Mouse (Mus musculus): ENCODE data around the gene Capza2.
"Not testable (repeated sequence)": the region's sequence is repeated elsewhere in the genome, so short reads cannot be mapped to it uniquely, and the experiment has no call there.

The Capza2 gene

DNA sequence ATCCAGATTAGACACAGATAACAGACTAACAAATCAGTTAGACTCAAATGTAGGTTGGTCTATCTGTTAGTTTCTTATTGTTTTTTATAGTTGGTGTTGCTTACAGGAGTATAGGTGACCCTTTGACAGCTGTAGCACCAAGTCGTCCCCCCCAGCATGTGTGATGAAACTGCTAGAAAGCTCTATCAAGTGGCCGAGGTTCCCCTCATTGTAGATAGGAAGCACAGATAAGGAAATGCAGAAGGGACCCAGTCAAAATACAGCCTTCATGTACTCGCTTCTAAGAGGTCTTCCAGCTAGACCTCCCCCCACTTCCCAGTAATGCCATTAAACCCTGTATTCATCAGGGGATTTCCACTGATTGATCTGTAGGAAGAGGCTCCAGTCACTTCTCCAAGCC, 6.7 kb downstream of the Capza2 start:
- no peak for DNase-seq

GRCm38 (mm10) chr6:17646107-17646506, 10.1 kb downstream of the Capza2 start:
- no peak for DNase-seq

DNA sequence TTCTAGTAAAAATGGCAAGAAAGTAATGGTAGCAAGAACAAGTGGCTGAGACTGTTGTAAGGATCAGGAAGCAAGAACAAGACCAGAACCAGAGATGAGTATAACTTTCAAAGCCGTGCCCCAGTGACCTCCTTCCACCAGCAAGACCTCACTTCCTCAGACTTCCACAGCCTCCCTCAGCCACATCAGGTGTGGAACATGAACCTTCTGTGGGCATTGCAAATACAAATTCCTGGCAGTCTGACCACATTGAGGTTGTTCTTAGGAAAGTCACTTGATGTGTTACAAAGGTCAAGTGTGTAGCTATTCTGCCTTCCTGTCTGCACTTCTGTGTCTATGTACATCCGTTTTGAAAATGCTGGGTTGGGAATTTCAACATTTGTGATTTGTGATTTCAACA, 16.1 kb downstream of the Capza2 start:
- DNase-seq = no peak

GRCm38 (mm10) chr6:17655080-17655479, 19.0 kb downstream of the Capza2 start:
- no peak for DNase-seq

- no peak for DNase-seq
Observed at GRCm38 (mm10) chr6:17657308-17657707, 21.3 kb downstream of the Capza2 start.

GRCm38 (mm10) chr6:17665348-17665747, 29.3 kb downstream of the Capza2 start:
- no peak for DNase-seq

- DNase-seq = no peak
Observed at GRCm38 (mm10) chr6:17666024-17666423, 30.0 kb downstream of the Capza2 start.

DNA sequence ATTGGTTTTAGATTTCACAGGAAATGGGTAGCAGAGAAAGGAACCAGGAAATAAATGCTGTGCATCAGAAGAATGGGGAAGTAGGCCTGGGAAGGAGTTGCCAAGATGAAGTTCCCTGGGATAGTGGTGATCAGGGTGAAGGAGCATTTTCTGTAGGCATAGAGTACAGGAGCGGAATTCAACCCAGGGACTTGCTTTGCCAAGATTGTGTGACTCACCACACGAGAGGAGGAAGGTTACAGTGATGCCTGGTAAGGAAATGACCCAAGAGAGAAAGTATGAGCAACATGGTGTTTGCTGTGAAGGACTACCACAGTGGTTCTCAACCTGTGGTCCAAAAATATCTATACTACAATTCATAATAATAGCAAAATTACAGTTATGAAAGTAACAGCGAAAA, 31.8 kb downstream of the Capza2 start:
- no peak for DNase-seq

DNA sequence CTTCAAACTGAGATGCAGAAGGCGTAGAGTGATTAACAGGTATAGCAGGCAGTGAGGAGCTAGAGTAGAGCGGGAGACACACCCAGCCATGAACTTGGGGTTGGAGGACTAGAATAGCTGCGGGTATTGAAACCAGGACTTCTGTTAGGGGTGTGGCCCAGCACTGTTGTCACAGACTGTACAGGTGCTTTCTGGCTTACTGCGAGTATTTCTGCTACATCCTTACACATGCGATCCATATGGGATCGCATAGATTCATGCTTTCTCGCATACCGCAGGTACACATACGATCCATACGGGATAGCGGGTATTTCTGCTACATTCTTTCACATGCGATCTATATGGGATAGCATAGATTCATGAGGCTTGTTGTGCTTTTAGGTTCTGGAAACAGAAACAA, 32.3 kb downstream of the Capza2 start:
- no peak for DNase-seq

- no peak for DNase-seq
Observed at GRCm38 (mm10) chr6:17669826-17670225, 33.8 kb downstream of the Capza2 start.

GRCm38 (mm10) chr6:17675019-17675756, 39.2 kb downstream of the Capza2 start:
- peak; percentile 56 to 60 for DNase-seq

DNA sequence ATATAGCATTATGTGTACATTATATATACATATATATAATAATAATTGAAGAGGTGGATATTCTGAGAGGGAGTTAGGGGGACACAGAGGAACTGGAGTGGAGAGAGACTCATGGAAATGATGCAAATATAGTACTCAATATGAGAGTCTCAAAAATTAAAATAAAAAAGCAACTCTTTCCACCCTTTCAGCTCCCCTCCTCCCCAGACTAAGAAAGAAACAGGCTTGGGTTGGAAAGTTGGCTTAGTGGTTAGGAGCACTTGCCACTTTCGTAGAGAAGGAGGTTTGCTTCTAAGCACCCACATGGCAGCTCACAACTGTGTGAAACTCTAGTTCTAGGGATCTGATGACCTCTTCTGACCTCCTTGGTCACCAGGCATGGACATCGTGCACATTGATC, 41.0 kb downstream of the Capza2 start:
- DNase-seq = no peak

- no peak for DNase-seq
Observed at GRCm38 (mm10) chr6:17680266-17680925, 44.4 kb downstream of the Capza2 start.

DNA sequence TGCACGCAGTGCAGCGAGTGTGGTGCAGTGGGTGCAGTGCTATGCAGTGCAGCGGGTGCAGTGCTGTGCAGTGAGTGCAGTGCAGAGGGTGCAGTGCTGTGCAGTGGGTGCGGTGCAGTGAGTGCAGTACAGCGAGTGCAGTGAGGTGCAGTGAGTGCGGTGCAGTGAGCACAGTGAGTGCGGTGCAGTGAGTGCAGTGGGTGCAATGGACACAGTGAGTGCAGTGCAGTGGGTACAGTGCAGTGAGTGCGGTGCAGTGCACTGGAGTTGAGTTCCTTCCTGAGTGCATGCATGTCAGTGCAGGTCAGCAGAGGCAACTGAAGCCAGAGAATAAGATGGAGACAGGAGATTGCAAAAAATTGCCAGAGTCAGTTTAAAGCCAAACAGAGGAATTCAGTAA, 45.8 kb downstream of the Capza2 start:
- no peak for DNase-seq

DNA sequence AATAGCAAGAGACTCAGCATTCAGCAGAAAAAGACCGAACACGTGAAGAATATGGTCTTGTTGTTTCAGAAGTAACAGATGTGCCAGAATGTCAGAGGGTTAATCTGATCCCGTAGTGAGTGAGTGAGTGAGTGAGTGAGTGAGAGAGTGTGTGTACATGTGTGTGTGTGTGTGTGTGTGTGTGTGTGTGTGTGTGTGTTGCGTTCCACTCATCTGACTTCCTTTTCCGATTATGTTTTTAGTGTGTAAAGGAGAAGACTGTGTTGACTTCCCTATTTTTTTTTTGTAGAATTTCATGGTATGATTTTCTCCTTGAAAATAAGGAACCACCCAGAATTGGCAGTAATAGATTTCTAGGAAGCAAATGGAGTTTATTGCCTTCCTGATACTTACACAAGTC, 52.6 kb downstream of the Capza2 start:
- DNase-seq = no peak

GRCm38 (mm10) chr6:17692647-17693046, 56.6 kb downstream of the Capza2 start, which contains the start of gene St7:
Gene St7 (plus strand): TSS chr6:17692933.
- no peak for DNase-seq

DNA sequence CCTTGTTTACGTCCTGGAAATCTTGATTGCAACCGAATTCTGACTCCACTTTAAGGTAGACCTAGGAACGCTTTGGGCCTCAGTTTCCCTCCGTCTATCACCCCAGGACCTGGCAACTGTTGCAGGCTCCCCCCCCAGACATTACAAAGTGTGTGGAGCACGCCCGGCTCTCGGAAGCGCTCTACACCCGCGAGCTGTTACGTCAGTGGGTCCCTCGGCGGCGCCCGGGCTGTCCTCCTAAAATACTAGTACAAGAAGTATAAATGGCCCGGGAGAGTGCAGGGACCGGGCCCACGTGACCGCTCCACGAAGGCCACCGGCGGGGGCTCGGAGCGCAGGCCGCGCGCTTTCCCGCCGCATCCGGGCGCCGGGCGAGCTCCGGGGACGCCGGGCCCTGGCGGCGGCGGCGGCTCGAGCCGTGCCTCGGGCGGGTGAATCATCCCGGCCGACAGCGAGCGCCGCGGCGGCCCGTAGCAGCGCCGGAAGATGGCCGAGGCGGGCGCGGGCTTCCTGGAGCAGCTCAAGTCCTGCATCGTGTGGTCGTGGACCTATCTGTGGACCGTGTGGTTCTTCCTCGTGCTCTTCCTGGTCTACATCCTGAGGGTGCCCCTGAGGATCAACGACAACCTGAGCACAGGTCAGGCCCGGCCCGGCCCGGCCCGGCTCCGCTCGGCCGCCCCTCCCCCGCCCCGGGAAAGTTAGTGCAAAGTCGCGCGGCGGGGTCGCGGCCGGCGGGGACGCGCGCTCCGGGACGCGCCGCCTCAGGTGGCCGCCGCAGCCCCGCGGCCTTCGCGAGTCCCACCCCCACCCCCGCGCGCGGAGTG, 57.9 kb downstream of the Capza2 start:
- DNase-seq = peak; percentile 59 to 68

GRCm38 (mm10) chr6:17694550-17694951, 58.5 kb downstream of the Capza2 start:
- DNase-seq = peak; percentile 70 to 71

DNA sequence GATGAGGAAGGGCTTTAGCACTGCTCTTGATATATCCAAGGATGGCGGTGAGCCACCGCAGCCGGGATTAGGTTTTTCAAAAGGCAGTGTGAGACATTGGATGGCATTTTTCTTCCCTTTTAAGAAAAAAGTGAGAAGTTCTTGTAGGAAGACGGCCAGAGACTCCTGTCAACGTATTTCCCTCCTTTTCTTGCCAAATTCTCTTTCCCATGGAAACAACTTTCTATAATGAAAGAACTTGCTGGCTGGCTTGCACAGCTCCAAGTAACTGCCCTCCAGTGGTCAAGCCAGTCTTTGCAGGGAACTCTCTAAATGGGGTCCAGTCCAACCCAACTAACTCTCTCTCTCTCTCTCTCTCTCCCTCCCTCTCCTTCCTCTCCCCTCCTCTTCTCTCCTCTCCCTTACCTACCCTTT, 60.3 kb downstream of the Capza2 start:
- DNase-seq = peak; percentile 16 to 19

DNA sequence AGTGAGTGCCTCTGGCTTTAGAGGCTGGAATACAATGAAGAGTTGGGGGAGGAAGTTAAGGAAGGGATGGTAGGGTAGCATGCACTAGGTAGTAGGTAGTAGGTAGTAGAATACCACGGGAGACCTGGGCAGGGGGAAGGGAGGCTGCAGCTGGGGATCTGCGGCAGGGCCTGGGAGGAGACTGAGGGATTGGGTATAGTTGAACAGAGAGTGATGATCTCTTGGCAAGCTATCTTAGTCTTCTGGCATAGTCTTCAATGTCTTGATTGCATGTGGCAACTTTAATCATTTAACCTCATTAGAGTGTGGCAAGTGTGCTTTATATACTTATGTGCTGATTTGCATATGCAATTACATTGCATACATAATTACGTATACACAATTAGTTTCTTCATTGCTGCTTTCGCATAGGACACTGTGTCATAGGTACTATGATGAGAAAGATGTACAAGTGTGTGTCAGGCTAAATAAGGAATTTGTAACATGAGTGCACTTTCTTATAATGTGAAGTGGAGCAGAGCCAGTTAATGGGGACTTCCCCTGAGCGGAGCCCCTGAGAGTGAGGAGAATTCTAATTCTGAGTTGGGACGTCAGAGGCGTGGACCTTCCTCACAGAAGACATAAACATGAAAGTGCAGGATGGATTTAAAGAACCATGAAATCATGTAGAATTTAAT, 65.0 kb downstream of the Capza2 start:
- DNase-seq = no peak

DNA sequence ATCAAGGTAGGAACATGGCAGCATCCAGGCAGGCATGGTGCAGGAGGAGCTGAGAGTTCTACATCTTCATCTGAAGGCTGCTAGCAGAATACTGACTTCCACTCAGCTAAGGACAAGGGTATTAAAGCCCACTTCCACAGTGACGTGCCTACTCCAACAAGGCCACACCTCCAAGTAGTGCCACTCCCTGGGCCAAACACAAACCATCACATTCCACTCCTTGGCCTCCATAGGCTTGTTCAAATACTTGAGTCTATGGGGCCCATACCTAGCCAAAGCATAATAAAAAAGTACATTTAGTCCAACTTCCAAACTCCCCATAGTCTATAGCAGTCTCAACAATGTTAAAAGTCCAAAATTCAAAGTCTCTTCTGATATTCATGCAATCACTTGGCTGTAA, 68.0 kb downstream of the Capza2 start:
- not testable (repeated sequence) for DNase-seq

GRCm38 (mm10) chr6:17705973-17706372, 69.9 kb downstream of the Capza2 start:
- DNase-seq = no peak
